In genomic region chr10:96480453-96481324, GRCm38 (mm10) we compare ENCODE assay signal across 8 mouse cellular contexts.
A peak's percentile ranks its signal among the peaks of the same experiment; 100 is the strongest.
DNase-seq lines count a peak whose midpoint lies in the region; ATAC-seq lines count a peak whose summit lies in the region.

No protein-coding gene starts in this region.

- no peaks in the 10 kb centered on the region for H3K36me3 ChIP-seq in heart, embryonic 13.5 days
- H3K36me3 ChIP-seq in embryonic facial prominence, embryonic 12.5 days, result no peaks in the 10 kb centered on the region
- H3K36me3 ChIP-seq in hindbrain, embryonic 16.5 days (ENCODE audit: control insufficient read depth, insufficient read depth, low read length), result no peaks in the 10 kb centered on the region
- no peaks in the 10 kb centered on the region for H3K36me3 ChIP-seq in midbrain, embryonic 10.5 days

- H3K4me3 ChIP-seq in heart, embryonic 13.5 days, result no peak overlapping the region
- no peak overlapping the region for H3K4me3 ChIP-seq in embryonic facial prominence, embryonic 12.5 days
- no peak overlapping the region for H3K4me3 ChIP-seq in hindbrain, embryonic 16.5 days (ENCODE audit: low read length)
- no peak overlapping the region for H3K4me3 ChIP-seq in midbrain, embryonic 10.5 days

- WGBS in heart, embryonic 13.5 days, result 55% methylated on average over 14 of the region's 14 CpGs
- WGBS in embryonic facial prominence, embryonic 12.5 days, result 24% methylated on average over 14 of the region's 14 CpGs
- WGBS in hindbrain, embryonic 16.5 days, result 28% methylated on average over 14 of the region's 14 CpGs
- 64% methylated on average over 14 of the region's 14 CpGs for whole genome bisulfite sequencing in midbrain, embryonic 10.5 days

- H3K9me3 ChIP-seq in heart, embryonic 13.5 days, result no peaks in the 10 kb centered on the region
- no peaks in the 10 kb centered on the region for H3K9me3 ChIP-seq in embryonic facial prominence, embryonic 12.5 days
- no peaks in the 10 kb centered on the region for H3K9me3 ChIP-seq in hindbrain, embryonic 16.5 days (ENCODE audit: control insufficient read depth, low read length)
- H3K9me3 ChIP-seq in midbrain, embryonic 10.5 days (replicated peaks), result no peaks in the 10 kb centered on the region

- H3K9ac ChIP-seq in heart, embryonic 13.5 days, result 0 out of 2 replicates have a peak overlapping the region, but pooled peaks have one; percentile 44
- H3K9ac ChIP-seq in embryonic facial prominence, embryonic 12.5 days, result no peak overlapping the region
- H3K9ac ChIP-seq in hindbrain, embryonic 16.5 days (ENCODE audit: low read depth, low read length), result peak overlapping the region; percentile 24; the same call in 1 of the 2 replicates

- ATAC-seq in heart, embryonic 13.5 days (ENCODE audit: extremely low read depth, insufficient number of reproducible peaks, low FRiP score, low TSS enrichment), result no peak
- 0 out of 2 replicates have a peak, but pooled peaks have one; percentile 56 for ATAC-seq in embryonic facial prominence, embryonic 12.5 days (ENCODE audit: insufficient number of reproducible peaks, insufficient read depth, low FRiP score, low TSS enrichment)
- peak; percentile 94 for ATAC-seq in hindbrain, embryonic 16.5 days
- no peak for ATAC-seq in monocyte, adult 5-6 weeks (replicated peaks; ENCODE audit: insufficient number of reproducible peaks, low FRiP score, low TSS enrichment, poor library complexity, severe bottlenecking)

- H3K4me1 ChIP-seq in heart, embryonic 13.5 days, result no peaks in the 10 kb centered on the region
- peaks cover 14% of the 10 kb centered on the region for H3K4me1 ChIP-seq in embryonic facial prominence, embryonic 12.5 days
- no peaks in the 10 kb centered on the region for H3K4me1 ChIP-seq in hindbrain, embryonic 16.5 days (ENCODE audit: control insufficient read depth, insufficient read depth, low read depth, low read length)
- H3K4me1 ChIP-seq in midbrain, embryonic 10.5 days, result peaks cover 16% of the 10 kb centered on the region

- no peaks in the 10 kb centered on the region for H3K27me3 ChIP-seq in heart, embryonic 13.5 days (replicated peaks)
- no peaks in the 10 kb centered on the region for H3K27me3 ChIP-seq in embryonic facial prominence, embryonic 12.5 days
- no peaks in the 10 kb centered on the region for H3K27me3 ChIP-seq in hindbrain, embryonic 16.5 days (replicated peaks; ENCODE audit: control insufficient read depth, insufficient read depth, low read length)
- no peaks in the 10 kb centered on the region for H3K27me3 ChIP-seq in midbrain, embryonic 10.5 days (ENCODE audit: low read depth, poor library complexity, severe bottlenecking)

- no peak overlapping the region for H3K4me2 ChIP-seq in heart, embryonic 13.5 days
- peak overlapping the region; percentile 13; the same call in 1 of the 2 replicates for H3K4me2 ChIP-seq in embryonic facial prominence, embryonic 12.5 days (replicated peaks)
- peak overlapping the region; percentile 11 for H3K4me2 ChIP-seq in hindbrain, embryonic 16.5 days (ENCODE audit: low read length)

- peak overlapping the region; percentile 36; the same call in 1 of the 2 replicates for H3K27ac ChIP-seq in heart, embryonic 13.5 days (replicated peaks)
- 0 out of 2 replicates have a peak overlapping the region, but pooled peaks have one; percentile 8 for H3K27ac ChIP-seq in embryonic facial prominence, embryonic 12.5 days
- H3K27ac ChIP-seq in hindbrain, embryonic 16.5 days (ENCODE audit: low read depth, low read length), result no peak overlapping the region; the same call in 1 of the 2 replicates
- peak overlapping the region; percentile 69 for H3K27ac ChIP-seq in midbrain, embryonic 10.5 days (replicated peaks)

- DNase-seq in heart, postnatal 4 days, result no peak
- DNase-seq in midbrain, embryonic 10.5 days (ENCODE audit: low spot score), result no peak
- DNase-seq in kidney, postnatal 14 days, result no peak
- DNase-seq in spleen, adult 18-20 months, result no peak

Comparison
In these comparisons a context has a peak if more than half of its experiments do, and no peak if none do; other contexts are left out.
1. ATAC-seq: peak in embryonic facial prominence, embryonic 12.5 days (single experiment) and hindbrain, embryonic 16.5 days (single experiment); none in heart, embryonic 13.5 days (single experiment) and monocyte, adult 5-6 weeks (single experiment).